Mouse (Mus musculus) liver, embryonic 14.5 days (tissue): ENCODE measurements around the gene Cnnm2.

ENCODE experiments used
- CTCF ChIP-seq: IDR thresholded peaks from 2 replicates; pipeline ENCODE4 v1.5.1; 2016; ENCODE audit warnings: antibody characterized with exemption, low read depth, control low read depth
- EP300 ChIP-seq: IDR thresholded peaks from 2 replicates; pipeline ENCODE4 v1.6.1; 2016; ENCODE audit warnings: antibody characterized with exemption, low read depth

DNA sequence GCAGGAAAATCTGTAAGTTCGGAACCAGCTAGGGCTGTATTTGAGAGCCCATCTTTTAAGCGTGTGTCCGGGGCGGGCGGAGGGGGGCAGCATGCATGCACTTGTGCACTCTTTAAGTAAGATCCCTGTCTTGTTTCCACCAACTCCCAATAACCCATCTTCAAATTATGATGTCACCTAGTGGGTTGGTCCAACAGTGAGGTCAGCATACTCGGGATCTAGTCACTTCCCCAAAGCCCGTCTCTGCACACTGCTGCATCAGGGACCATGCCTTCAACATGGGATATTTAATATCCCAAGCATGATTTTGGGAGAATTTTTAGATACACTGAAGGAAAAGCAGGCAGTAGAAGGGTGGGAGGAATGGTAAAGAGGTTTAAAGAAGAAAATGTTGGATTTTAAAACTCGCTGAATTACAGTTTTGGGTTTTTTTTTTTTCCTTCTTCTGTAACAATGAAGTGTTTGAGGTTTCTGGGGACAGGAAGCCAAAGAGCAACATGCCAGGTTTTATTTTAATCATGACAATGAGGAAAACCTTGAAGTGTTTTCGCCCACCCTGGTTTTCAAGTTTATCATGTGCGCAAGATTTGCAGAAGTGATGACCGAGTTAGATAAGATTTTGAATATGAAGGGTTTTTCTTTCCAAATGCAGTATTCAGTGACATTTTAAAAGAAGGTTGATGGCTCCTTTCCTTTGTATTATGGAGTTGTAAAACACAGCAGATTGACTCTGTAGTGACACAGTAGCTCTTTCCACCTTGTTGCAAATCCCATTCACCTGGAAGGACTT, 76.1 kb downstream of the Cnnm2 start:
- TF ChIP-seq CTCF = no peak
- TF ChIP-seq EP300 = no peak
